Mouse (Mus musculus) cerebellum, adult 2 months (tissue): Measurements from ENCODE around the gene Jmy. TPM values are rescaled to one million over a fixed set of nuclear protein-coding genes. Genes with fewer than 3 reads are reported as not detected.

Experiments used
- DNase-seq, 2 experiments: peaks; one replicate each; pipeline ENCODE4 v3.0.0; 2021
- H3K27ac ChIP-seq: fragments of 200-500 bp; 2 replicates; pipeline ENCODE4 v1.5.1; 2012; ENCODE audit warnings: low read length, control low read depth, inconsistent platforms; ENCODE audit not compliant: insufficient read depth
- H3K27me3 ChIP-seq: fragments of 200-500 bp; 2 replicates; pipeline ENCODE4 v1.6.1; 2012; ENCODE audit warnings: inconsistent platforms, mild to moderate bottlenecking, low read length, moderate library complexity; ENCODE audit not compliant: control insufficient read depth, insufficient read depth
- H3K4me1 ChIP-seq: fragments of 200-500 bp; 2 replicates; pipeline ENCODE4 v1.6.1; 2011; ENCODE audit warnings: low read length; ENCODE audit not compliant: control insufficient read depth, insufficient read depth
- H3K4me3 ChIP-seq: fragments of 200-500 bp; replicated peaks from 2 replicates; pipeline ENCODE3; 2011; ENCODE audit warnings: mild to moderate bottlenecking, low read depth, low read length, control low read depth; ENCODE audit not compliant: insufficient read depth
- CTCF ChIP-seq: fragments of 200-500 bp; IDR thresholded peaks from 2 replicates; pipeline ENCODE4 v1.5.1; 2011; ENCODE audit warnings: low read depth, mild to moderate bottlenecking, control low read depth, low read length, moderate library complexity, borderline replicate concordance; ENCODE audit not compliant: insufficient read depth
- POLR2A ChIP-seq: fragments of 200-500 bp; IDR thresholded peaks from 2 replicates; pipeline ENCODE4 v1.6.1; 2011; ENCODE audit warnings: low read length, control low read depth, borderline replicate concordance; ENCODE audit not compliant: insufficient read depth
- WGBS: fragments of 180-500 bp; shearing (Covaris S2); methylation state at CpG from one replicate; pipeline ENCODE4 v1.1.7; 2018; 5-methylcytosine and 5-hydroxymethylcytosine counted together
- polyA plus RNA-seq: library from polyadenylated mRNA; depleted of rRNA; stranded (reverse); fragments of >200 nt; gene quantifications from 2 replicates; pipeline ENCODE4 v1.2.3, GENCODE M21; 2012

Gene Jmy
- polyA plus RNA-seq, 1 experiment: 16.7 TPM

DNA sequence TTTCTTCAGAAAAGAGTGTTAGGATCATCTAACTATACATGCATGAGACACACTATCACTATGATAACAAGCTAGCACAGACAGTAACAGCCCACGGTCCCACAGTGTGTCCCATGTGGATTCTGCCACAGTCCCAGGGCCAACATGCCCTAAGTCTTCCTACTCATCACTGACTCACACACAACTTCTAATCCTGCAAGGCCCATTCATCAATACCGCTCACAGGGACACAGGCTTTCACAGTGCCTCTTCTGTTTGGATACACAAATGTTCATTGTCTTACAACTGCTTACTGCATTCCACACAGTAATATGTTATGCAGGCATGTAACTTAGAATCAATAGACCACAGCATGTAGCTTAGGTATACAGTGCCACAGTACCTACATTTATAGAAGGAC lies 11.1 kb downstream of the Jmy start:
- no peak overlapping the region for H3K4me3 ChIP-seq

DNA sequence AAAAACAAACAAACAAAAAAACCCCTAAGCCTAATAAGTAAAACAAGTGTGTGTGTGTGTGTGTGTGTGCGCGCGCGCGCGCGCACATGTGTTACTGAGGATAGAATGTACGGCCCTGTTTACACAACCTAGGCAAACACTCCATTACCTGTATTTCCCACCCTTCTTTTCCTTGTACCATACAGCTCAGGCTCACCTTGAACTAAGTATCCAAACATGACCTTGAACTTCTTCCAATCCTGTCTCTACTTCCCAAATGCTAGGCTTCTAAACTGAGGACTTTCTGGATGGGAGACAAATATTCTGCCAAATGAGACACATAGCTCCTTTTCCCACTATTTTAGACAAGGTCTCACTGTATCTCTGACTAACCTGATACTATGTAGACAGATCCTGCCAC lies 11.9 kb downstream of the Jmy start:
- DNase-seq: no peak
- TF ChIP-seq CTCF: no peak
- no peak for TF ChIP-seq POLR2A
- Histone ChIP-seq H3K4me1 (peaks cover 8% of the 10 kb centered on the region; the same call in 1 of the 2 replicates), H3K27me3 (no peaks in the 10 kb centered on the region), H3K4me3 (no peak overlapping the region), H3K27ac (no peak overlapping the region)
- 97% methylated on average over 8 of the region's 8 CpGs for WGBS

More for the DNA sequence above, 11.1 kb downstream of the Jmy start:
- H3K27ac ChIP-seq: no peak overlapping the region
- WGBS: 48% methylated on average over 2 of the region's 2 CpGs
- no peaks in the 10 kb centered on the region for H3K27me3 ChIP-seq
- no peak for TF ChIP-seq CTCF
- no peak for TF ChIP-seq POLR2A
- peaks cover 8% of the 10 kb centered on the region for H3K4me1 ChIP-seq
- no peak for DNase-seq

DNA sequence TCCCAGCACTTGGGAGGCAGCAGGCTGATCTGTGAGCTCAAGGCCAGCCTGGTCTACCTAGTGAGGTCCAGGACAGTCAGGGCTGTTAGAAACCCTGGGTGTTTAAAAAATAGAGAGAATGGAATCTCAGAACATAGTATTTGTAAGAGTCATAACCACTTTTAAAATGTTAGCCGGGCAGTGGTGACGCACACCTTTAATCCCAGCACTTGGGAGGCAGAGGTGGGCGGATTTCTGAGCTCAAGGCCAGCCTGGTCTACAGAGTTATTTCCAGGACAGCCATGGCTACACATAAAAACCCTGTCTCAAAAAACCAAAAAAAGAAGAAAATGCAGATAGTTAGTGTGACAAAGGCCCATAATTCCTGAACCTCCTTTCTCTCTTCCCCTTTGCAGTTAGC lies 15.3 kb downstream of the Jmy start:
- H3K4me3 ChIP-seq: no peak overlapping the region
- no peak for DNase-seq
- WGBS: 95% methylated on average over 3 of the region's 3 CpGs
- H3K4me1 ChIP-seq: peaks cover 8% of the 10 kb centered on the region; the same call in 1 of the 2 replicates
- no peaks in the 10 kb centered on the region for H3K27me3 ChIP-seq
- H3K27ac ChIP-seq: no peak overlapping the region
- TF ChIP-seq POLR2A: no peak

DNA sequence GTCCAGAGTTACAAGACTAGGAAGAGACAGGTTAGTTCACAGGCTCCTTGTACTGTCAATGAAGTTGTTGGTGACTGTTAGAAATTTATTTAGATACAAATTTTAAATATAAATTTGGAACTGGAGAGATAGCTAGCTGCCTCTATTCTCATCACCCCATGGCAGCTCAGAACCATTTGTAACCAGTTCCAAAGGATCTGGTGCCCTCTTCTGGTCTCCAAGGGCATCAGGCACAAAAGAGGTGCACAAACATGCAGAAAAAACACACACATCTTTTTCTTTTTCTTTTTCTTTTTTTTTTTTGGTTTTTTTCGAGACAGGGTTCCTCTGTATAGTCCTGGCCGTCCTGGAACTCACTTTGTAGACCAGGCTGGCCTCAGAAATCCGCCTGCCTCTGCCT lies 18.5 kb downstream of the Jmy start:
- Histone ChIP-seq H3K27ac (no peak overlapping the region), H3K27me3 (no peaks in the 10 kb centered on the region), H3K4me1 (no peaks in the 10 kb centered on the region), H3K4me3 (no peak overlapping the region)
- WGBS: 92% methylated on average over 3 of the region's 3 CpGs
- no peak for TF ChIP-seq CTCF
- no peak for TF ChIP-seq POLR2A
- no peak for DNase-seq

DNA sequence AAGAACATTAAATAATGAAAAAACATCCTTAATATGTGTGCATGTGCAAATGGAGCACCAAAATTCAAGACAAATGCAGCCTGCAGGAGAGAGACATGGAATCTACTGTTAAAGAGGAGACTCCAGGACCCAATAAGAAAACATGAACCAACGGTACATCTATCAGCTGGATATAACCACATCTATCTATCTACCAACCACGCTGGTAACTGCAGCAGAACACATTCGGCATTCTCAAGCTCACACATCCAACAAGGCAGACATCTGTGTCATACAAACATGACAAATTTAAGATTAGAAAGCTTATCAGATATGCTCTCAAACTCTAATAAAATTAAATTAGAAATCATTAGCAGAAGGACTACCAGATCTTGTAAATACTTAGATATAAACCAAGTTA lies 21.3 kb downstream of the Jmy start:
- Histone ChIP-seq H3K4me3 (no peak overlapping the region), H3K27me3 (no peaks in the 10 kb centered on the region), H3K4me1 (no peaks in the 10 kb centered on the region), H3K27ac (no peak overlapping the region)
- TF ChIP-seq POLR2A: no peak
- TF ChIP-seq CTCF: no peak
- 93% methylated on average over 3 of the region's 3 CpGs for WGBS
- DNase-seq: no peak

DNA sequence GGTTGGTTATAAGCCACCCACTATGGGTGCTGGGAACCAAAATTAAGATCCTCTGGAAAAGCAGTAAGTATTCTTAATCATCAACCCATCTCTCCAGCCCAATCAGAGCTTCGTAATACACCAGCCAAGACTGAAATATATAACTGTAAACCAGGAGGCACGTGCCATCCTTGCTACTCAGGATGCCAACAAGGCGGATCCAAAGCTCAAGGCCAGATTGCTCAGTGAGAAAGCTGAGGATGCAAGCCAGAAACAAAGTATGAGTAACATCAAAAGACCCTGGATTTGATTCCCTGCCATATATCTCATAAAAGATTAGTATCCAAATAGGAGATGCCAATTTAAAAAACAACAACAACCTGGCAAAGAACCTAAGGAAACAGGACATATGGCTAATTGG lies 31.3 kb downstream of the Jmy start:
- Histone ChIP-seq H3K27ac (no peak overlapping the region), H3K27me3 (no peaks in the 10 kb centered on the region), H3K4me3 (no peak overlapping the region), H3K4me1 (peaks cover 3% of the 10 kb centered on the region; the same call in 1 of the 2 replicates)
- 23% methylated on average over 3 of the region's 3 CpGs for WGBS
- TF ChIP-seq CTCF: no peak
- no peak for TF ChIP-seq POLR2A
- no peak for DNase-seq

DNA sequence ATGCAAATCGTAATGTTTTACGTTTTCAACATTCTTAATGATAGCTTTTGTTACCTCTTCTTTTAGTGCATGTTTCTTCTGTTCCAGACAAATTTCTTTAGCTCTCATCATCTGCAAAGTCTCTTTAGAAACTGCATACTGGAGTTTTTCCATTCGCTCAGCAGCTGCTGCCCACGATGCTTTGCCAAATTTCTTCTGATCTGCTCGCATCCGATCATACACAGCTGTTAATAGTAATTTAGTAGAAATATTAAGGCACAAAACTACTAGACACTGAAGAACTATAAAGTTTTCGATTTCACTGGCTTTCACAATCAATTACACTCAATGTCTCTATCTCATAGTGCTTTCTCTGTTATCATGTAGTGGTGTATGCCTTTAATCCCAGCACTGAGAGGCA lies 40.0 kb downstream of the Jmy start:
- H3K4me3 ChIP-seq: no peak overlapping the region
- TF ChIP-seq CTCF (no peak), POLR2A (no peak)
- WGBS: 46% methylated on average over 7 of the region's 7 CpGs
- H3K4me1 ChIP-seq: no peaks in the 10 kb centered on the region
- H3K27me3 ChIP-seq: no peaks in the 10 kb centered on the region
- no peak for DNase-seq
- H3K27ac ChIP-seq: no peak overlapping the region

DNA sequence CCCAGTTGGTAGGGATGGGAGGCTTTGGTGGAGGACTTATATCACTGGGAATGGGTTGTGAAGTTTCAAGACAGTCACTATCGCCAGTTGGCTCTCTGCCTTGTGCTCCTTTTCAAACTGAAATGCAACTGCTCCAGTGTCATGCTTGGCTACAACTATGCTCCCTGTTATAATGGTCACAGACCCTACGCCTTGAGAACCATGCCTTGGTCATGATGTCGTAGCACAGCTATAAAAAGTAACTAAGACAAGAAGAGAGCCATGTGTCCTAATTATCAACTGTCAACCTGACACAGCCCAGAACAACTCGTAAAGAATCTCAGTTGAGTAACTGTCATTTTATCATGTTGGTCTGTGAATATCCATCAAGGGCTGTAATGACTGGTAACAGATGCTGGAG lies 41.0 kb downstream of the Jmy start:
- Histone ChIP-seq H3K27me3 (no peaks in the 10 kb centered on the region), H3K4me1 (peaks cover 2% of the 10 kb centered on the region; the same call in 1 of the 2 replicates), H3K27ac (no peak overlapping the region), H3K4me3 (no peak overlapping the region)
- WGBS: 59% methylated on average over 4 of the region's 4 CpGs
- DNase-seq: no peak
- no peak for TF ChIP-seq POLR2A
- no peak for TF ChIP-seq CTCF

DNA sequence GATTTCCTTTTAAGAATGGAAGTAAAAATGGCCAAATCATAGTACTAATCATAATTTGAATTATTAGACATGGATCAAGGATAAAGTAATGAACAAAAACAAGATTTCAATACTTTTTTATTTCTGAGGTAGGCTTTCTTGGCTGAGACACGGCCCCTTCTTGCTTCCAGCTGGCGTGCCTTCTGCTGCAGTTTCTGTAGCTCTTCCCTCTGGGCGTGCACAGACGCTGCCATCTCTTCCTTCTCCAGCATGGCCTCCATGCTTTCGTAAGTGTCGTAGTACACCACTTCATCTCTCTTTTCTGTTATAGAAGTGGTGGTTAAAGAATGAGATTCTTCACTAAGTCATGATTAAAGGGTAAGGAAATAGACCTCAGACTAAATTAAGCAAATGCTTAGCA lies 46.3 kb downstream of the Jmy start:
- Histone ChIP-seq H3K4me3 (no peak overlapping the region), H3K4me1 (peaks cover 5% of the 10 kb centered on the region; the same call in 1 of the 2 replicates), H3K27ac (peak overlapping the region; percentile 40), H3K27me3 (no peaks in the 10 kb centered on the region)
- TF ChIP-seq CTCF: no peak
- no peak for TF ChIP-seq POLR2A
- 12% methylated on average over 6 of the region's 6 CpGs for WGBS
- peak; percentile 70 to 80 for DNase-seq
